Mouse (Mus musculus) mouse embryonic stem cell (cell line): ENCODE results near the gene Elovl6.

Experiments used
- in situ Hi-C, 2 experiments: fragments of 300-500 bp; cut with MboI; formaldehyde crosslinking; loops; 1 replicate in 1 of 2; 3 replicates in 1 of 2; pipeline ENCODE4 v1.14.3; 2019 to 2020; ENCODE audit warnings: low sequenced_read_pairs in 2 of 2, low pct_unique_long_range_greater_than_20kb in 1 of 2, mixed read lengths in 1 of 2; ENCODE audit not compliant: unreplicated experiment in 1 of 2

Elovl6 gene

DNA sequence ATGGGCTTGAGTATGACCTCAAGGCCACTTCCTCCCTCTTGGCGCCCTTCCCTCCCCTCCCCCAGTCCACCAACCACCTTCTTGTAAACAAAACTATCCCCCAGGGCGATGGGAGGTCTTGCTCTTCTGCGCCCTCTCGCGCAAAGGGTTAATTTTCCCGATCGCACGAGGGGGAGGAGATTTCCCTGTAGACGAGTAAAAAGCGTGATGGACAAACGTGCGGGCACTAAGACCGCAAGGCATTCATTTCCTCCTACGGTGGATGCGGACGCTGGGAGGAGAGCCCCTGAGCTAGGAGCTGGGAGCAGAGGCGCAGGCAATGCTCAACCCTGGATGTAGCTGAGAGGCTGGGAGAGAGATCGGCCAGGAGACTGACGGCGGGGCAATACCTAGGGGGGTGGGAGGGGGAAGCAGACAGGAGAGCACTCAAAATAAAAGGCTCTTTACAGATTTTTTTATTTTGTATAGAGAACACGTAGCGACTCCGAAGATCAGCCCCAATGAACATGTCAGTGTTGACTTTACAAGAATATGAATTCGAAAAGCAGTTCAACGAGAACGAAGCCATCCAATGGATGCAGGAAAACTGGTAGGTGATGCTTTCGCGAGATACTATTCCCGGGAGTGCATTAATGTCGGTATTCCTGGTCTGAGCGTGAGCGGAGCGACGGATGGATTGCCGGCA lies at the start of gene Elovl6:
Gene Elovl6 (plus strand): TSS at position 176 of the 685 bp plus-strand sequence.
- in situ Hi-C loops: no loop called here

DNA sequence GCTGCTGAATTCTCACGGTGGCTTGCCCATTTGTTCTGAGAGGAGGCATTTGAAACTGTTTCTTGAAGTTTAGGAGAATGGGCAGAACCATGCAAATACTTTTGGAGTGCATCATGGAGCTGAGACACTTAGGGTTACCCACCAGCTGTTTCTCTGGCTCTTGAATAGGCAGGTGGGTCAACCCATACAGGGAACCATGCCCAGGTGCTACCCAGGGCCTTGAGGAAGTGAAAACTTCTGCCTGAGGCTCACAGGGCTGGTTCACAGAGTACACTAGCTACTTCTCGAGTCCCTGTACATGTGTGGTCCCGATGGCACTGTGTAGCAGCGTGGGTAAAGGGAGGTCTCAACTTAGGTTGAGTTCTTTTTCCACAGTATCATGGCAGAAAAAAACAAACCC lies 43.4 kb upstream of the Elovl6 start:
- in situ Hi-C loops: no loop called here

DNA sequence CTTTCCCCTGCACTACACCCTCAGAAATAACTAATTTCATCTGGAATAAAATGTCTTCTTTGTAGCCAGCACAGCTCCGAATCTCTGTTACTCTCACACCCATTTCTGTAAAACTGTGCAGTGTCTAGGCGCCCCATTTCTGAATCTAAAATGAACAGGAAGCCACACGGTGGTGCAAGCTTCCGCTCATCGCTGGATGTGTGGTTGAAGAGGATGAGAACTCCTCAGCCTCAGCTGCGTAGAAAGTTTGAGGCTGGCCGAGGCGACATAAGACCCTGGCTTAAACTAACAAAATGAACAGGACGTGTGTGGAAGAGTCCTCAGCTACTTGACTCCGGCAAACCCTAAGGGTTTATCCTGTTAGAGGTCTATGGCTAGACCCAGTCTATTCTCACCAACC lies 38.0 kb upstream of the Elovl6 start:
- in situ Hi-C loops: no loop called here

DNA sequence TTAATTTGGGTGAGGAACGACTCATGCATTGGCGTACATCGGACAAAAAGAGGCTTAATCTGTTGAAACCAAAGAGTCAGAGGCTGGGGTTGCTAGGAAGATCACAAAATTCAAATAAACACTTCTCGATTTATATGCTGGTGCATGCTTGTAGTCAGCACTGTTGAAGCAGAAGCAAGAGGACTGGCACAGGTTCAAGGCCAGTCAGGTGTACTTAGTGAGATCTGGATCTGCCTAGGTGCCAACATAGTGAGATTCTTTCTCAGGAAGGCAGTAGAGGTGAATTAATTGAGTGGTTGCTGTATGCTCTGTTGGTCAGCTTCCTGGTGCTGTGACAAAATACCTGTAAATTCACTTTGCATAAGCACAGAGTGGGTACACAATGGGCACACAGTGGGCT lies 37.4 kb upstream of the Elovl6 start:
- in situ Hi-C loops: no loop called here

DNA sequence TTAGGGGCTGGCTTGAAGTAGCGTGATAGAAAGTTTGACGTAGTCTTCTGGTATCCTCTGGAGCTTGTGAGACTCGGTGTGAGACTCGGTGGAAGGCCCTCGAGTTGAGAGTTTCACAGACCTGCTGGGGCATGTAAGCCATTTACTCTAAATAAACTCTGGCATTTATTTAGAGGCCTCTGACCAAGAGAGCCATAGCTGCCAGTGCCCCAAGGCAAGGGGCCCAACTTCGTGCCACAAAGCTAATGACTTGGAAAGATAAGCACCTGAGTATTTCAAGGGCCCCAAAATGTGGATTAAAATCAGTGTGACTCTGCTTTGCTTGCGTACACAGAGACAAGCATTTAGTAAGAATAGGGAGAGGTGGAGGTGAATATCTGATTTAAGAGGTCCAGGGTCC lies 28.4 kb upstream of the Elovl6 start:
- in situ Hi-C loops: no loop called here

DNA sequence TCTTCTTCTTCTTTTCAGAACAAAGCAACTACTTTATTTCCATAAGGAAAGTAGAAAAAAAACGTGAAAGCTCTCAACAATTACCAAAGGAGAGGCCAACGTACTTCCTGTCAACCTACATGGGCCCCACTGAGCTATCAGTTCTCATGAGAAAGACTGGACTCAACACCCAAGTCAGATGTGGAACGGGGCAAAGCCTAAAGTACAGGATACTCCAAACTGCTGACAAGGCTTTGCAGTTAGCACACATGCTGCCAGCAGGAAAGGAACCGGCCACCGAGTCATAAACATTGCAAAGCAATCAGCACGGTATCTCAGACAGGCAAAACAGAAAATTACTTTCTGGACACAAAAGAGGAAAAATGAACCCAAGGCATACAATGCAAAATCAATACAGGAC lies 27.2 kb upstream of the Elovl6 start:
- in situ Hi-C loops: no loop called here

DNA sequence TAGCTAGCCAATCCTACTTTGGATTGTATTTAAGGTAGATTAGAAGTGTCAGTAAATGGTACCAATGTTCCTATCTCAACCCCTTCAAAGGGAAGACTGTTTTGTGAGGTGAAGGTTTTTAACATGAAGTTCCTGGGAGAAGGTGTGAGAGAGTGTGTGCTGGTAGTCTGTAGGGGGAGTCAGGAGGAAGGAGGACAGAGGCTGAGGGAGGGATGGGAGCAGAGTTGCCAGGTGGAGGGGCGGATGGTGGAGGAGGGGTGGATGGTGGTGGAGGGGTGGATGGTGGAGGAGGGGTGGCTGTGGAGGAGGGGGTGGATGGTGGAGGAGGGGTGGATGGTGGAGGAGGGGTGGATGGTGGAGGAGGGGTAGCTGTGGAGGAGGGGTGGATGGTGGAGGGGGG lies 24.4 kb upstream of the Elovl6 start:
- in situ Hi-C loops: no loop called here

DNA sequence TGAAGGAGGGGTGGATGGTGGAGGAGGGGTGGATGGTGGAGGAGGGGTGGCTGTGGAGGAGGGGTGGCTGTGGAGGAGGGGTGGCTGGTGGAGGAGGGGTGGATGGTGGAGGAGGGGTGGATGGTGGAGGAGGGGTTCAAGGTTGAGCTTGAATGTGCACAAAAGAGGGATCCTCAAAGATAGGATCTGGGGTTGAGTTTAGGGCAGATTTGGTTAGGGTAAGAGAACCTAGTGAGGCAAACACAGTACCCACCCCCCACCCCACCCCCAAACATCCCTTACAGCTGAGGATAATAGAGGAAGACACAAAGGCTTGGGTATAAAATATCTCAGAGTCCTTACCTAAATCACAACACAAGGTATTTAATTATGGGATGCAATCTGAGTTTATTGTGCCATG lies 23.6 kb upstream of the Elovl6 start:
- in situ Hi-C loops: no loop called here

DNA sequence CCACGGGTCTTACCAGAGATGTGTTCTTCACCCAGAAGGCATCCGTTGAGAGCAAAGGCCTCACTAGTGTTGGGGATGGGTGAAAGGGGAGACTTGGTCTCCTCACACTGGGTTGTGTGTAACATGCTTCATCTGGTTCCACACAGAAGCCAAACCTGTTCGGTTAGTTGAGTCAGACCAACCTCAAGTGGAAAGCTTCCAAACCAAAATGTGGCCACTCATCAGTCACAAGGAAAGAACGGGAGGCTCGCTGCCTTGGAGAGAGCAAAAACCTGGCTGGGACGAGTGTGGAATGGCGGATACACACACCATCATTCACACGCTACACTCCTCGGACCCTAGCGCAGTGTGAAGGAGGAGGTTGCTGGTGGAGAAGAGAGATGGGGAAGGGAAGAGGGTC lies 22.4 kb upstream of the Elovl6 start:
- in situ Hi-C loops: no loop called here

DNA sequence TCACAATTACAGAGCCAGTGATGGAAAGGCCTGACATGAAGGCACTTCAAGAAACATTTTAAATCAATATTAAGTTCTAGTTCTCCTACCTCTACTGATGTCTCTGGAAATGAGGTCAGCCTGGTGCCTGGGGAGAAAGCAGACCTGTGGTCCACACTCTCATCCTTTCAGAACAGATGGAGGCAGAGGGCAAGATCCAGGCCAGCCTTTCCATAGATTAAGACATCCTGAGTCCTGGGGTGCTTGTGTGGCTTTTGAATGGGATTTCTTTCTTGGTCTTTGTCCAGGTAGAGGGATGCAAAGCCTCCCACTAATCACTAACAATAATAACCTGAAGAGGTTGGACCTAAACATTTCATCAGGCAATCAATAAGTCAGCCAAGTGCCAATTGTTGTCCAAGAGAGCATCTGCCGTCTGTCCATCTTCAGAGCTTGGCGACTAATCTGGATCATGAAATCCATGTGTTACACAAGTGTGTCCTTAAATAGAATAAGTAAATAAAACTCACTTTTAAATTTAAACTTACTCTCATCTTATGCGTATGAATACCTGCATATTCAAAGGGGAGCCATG lies 16.2 kb upstream of the Elovl6 start:
- in situ Hi-C loops: no loop called here

DNA sequence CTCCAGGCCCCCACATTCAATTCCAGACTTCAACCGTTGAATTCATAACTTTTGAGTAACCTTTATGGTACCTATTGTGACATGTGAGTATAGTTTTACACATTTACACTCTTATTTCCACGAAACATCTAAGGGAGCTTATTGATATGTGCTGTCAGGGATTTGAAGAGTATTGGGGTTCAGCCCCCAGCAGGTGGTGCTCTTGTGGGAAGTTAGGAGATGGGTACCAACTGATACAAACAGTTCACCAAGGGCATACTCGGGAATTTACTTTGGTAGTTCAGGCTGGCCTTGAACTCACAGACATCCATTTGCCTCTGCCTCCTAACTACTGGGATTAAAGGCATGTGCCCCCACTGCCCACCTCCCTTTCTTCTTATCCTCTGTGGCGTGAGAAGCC lies 11.7 kb upstream of the Elovl6 start:
- in situ Hi-C loops: loop anchor here in 1 of 2 experiments (5.0 kb wide), 1 partner anchor 107 kb away; no protein-coding TSS in a partner anchor

DNA sequence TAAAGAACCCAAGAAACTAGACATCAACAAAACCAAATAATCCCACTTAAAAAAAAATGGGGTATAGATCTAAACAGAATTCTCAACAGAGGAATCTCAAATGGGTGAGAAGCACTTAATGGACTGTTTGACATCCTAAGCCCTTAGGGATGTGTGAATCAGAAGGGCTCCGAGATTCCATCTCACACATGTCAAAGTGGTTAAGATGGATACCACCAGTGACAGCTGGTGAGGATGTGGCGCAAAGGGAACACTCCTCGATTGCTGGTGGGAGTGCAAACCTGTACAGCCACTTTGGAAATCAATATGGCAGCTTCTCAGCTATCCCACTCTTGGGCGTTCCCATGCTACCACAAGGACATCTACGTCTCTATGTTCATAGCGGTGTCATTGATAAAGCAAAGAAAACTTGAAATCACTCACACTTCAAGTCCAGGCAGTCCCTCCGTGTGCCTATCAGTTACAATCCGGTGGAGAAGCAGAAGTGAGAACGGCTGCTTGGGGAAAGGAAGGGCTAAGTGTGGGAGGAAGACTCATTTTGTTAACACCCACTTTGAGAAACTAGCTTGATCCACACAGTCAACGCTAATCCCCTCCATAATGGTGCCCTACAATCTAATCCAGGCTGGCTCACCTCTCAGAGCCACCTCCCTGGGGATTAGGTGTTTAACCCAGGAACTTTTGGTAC lies 8.6 kb upstream of the Elovl6 start:
- in situ Hi-C loops: loop anchor here in 1 of 2 experiments (5.0 kb wide), 1 partner anchor 104 kb away; no protein-coding TSS in a partner anchor

DNA sequence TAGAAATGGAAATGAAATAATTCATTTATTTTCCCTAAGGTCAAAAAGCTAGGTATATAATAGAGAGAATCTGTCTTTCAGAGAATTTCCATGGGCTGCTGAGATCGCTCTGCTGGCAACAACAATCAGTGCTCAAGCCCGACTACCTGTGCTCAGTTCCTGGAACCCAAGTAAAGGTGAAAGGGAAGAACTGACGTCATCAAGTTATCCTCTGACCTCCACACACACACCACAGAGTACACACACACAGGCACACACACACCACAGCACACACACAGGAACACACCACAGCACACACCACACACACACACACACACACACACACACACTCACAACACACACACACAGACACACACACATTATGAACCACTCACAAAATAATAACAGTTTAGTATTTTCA lies 5.1 kb upstream of the Elovl6 start:
- in situ Hi-C loops: no loop called here

DNA sequence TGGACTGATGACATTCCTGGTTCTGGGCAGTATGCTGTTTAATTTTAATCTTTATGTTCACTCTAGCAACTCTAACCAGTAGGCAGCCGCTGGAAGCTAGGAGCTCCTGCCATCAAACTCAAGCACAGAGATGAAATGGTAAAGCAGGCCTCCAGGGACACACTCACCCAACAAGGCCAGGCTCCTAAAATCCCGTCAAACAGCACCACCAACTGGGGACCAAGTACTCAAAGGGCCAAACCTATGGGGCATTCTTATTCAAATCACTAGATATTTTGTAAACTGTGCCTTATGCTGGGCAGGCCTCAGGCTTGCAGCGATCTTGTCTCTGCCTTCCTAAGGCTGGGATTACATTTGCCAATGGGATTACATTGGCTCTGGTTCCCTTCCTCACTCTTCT lies 2.8 kb upstream of the Elovl6 start:
- in situ Hi-C loops: no loop called here

DNA sequence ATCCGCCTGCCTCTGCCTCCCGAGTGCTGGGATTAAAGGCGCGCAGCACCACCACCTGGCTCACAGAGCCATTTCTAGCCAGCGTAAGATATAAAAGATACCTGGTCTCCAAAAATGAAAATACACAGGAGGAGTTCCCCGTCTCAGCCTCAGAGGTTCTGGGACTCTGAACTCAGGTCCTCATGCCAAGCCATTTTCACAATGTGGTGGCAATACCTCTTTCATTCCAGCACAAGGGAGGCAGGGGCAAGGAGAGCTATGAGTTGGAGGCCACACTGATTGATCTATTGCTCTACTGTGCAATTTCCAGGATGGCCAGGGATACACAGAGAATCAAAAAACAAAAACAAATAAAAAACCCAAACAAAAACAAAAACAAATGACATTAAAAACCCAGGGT lies 1.7 kb upstream of the Elovl6 start:
- in situ Hi-C loops: no loop called here

DNA sequence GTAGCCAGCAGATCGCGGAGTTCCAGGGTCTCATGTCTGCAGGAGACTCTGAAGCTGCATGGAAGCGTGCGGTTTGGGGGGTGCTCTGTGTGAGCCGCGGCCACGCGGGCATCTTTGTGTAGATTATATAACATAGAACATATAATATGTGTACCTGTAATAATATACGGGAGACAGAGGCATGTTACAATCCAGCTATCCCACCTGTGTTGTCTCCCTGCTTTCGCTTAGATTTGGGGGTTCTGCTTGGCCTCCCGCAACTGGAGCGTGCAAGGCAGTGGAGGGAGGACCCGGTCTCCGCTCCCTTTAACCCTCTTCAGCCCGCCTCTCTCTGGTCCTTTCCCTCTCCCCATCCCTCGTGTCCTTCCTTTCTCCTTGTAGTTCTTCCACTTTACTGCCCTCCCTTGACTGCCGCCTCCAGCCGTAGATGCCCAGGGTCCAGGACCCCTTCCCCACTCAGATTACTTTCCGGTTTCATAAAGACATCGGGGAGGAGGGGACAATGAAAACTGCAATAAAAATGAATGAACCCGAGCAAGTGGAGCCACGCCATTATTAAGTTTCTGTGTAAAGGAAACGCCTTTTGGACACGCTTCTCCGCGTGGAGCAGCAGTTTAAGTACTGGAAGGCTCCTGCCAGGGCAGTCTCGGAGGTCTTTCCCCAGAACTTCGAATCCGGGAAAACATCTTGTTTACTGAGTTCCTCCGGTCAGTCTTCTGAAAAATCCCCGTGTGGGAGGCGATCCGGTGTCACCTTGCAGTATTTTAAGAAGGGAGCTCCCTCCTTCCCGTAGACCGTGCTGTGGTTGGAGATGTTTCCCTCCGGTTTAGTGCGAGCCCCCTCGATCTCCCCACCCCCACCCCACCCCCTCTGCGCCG lies 949 bp downstream of the Elovl6 start:
- in situ Hi-C loops: no loop called here

DNA sequence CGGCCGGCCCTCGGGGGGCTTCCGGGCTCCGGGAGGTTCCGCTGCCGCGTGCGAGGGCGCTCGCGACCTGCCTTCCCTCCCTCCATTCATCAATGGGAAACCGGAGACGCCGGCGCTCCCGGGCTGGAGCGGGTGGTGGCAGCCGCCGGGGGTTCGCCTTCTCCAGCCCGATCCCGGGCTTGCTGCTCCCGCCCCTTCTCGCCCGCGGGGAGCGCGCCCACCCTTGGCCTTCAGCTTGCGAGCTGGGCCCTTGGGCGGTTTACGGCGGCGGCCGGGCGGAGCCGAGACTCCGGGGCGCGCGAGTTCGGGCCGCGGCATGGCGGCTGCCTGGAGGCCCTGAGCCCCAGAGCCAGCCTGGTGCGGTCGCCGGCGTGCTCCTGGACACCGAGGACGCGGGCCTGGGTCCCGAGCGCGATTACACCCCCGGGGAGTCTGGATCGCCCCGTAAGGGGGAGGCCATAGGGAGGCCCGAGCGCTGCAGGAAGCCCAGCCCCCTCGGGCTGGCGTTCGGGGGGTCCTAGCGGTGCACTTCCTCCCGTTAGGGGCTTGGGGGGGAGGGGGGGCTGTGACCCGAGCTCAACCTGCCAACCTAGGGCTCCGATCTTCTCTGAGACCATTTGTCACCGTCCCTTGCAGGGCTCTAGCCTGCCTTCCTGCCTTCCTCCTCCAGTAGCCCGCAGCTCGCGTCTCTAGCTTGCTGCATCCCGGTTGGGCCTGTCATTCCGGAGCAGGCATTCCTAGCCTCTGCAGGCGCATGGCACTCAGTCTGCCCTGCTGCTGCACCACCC lies 1.8 kb downstream of the Elovl6 start:
- in situ Hi-C loops: no loop called here

DNA sequence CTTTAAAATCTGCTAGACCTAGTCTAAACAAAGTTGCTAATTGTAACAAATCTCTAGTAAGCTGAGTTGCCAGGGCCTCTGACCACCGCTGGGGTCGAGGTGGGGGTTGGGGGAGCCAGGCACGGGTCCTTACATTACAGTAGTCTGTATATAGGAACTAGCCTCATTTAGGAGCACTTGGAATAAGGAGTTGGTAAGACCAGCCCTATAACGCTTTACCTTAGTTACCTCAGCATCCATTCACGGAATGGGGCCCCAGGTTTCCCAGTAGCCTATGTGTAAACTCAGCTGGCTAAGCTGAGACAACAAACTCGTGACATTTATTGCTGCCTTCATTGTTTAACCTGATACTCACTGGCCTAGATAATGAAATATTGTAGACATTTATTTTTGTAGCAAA lies 3.3 kb downstream of the Elovl6 start:
- in situ Hi-C loops: no loop called here
